Mouse (Mus musculus): ENCODE measurements around the gene Fgfr2.
A peak's percentile ranks its signal among the peaks of the same experiment; 100 is the strongest.

Fgfr2 gene

DNA sequence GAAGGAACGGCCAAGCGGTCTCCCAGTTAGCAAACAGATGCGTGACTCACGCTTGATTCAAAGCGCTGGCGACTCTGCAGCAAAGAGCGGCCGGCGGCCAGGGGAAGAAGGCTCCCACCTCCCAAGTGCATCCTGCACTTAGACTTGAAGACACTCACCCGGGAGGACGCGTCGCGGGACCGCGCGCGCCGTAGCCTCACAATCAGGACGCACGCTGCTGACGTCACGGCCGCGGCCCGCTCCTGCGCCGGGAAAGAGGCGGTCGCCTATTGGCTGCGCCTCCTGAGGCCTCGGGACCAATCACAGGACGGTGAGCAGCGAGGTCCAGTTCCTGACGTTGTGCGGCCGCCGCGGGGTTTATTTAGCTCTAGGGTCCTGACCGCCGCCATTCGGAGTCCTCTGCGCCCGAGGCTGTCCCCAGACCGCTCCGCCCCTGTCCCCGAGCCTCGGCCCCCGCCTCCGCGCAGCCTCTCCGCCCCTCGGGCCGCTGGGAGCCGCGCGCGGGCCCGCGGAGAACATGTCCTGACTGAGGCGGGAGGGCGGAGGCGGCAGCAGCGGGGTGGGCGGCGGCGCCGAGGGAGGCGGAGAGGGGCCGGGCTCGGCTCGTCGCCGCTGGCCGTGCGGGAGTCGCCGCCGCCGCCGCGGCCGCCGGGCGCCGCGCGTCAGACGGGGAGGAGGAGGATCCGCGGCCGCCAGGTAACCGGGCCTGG, 192.1 kb downstream of the Fgfr2 start, which contains the start of gene Zranb1:
Zranb1 (plus strand) TSS at position 293 of the 710 bp plus-strand sequence.
- DNase-seq = peak; percentile 98

DNA sequence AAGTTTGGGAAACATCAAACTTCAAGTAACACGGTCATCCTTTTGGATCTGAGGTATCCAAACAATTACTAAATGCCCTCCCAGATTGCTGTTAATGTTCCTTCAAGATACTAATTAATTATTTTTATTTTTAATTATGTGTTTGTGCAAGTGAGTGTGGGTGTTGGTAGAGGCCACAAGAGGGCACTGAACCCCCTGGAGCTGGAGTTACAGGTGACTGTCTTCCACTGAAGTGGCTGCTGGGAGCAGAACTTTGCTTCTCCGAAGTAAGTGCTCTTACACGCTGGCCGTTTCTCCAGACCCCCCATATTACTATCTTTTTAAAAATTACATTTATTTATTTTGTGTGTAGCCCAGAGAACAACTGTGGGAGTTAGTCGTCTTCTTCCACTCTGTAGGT, 193.1 kb downstream of the Fgfr2 start:
- DNase-seq = peak; percentile 27

DNA sequence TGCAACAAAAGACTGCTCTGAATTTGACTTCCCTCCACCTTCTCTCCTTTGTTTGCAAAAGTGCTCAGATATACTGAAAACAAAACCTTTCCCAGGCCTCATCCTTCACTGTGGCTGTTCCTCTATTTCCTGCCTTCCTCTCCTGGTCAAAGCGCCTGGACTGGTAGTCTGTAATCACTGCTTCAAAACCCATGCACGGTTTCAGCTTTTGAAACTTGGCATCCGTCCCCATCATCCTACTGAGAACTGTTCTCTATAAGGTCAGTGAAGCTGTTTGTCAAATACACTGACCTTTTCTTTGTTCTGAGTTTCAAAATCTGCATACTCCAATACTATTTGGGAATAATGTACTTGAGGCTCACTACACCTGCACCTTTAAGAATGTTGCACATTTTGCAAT, 195.9 kb downstream of the Fgfr2 start:
- no peak for DNase-seq

DNA sequence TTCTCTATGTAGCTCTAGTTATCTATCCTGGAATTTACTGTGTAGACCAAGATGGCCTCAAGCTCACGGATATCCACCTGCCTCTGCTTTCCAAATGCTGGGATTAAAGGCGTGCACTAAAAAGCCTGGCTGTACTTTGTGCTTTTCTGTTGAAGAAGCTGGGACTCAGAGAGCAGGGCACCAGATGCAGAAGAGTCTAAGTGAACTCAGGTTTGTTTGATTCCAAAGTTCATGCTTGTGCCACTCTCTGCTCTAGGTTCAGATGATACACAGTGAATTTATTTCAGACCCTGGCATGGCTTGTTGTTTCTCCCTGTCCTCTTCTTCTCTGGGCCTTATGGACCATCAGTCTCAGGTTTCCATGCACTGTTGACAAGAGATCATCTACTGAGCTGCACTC, 197.9 kb downstream of the Fgfr2 start:
- DNase-seq = no peak

DNA sequence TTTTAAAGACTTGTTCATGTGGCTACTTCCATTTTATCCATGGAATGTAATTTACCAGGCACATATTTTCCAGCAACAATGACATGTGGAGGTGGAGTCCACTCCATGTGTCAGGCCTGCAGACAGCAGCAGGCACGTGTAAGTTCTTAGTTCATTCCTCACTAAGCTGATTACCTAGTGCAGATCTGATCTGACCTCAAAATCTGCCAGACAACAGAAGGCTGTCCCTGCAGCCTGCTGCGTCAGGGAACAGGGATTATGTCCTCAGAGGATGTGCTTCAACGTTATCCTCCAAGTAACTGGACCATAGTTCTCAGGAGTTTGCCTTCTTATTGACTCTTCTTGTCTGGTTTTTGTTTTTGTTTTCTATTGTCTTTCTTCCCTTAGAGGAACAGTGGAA, 201.2 kb downstream of the Fgfr2 start:
- DNase-seq = no peak

DNA sequence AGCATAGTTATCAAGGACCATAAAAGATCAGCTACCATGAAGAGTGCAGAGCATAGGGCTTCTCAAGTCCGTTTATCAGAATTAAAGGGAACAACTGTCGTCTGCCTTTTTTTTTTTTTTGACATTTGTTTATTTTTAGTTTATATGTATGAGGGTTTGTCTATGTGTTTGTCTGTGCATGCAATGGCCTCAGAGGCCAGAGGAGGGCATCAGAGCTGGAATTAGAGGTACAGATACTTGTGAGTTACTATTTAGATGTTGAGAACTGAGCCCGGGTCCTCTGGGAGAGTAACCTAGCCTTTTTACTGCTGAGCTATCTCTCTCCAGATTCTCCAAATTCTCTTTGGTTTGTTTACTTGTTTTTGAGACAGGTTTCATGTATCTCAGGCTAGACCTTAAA, 219.4 kb downstream of the Fgfr2 start:
- DNase-seq = no peak

DNA sequence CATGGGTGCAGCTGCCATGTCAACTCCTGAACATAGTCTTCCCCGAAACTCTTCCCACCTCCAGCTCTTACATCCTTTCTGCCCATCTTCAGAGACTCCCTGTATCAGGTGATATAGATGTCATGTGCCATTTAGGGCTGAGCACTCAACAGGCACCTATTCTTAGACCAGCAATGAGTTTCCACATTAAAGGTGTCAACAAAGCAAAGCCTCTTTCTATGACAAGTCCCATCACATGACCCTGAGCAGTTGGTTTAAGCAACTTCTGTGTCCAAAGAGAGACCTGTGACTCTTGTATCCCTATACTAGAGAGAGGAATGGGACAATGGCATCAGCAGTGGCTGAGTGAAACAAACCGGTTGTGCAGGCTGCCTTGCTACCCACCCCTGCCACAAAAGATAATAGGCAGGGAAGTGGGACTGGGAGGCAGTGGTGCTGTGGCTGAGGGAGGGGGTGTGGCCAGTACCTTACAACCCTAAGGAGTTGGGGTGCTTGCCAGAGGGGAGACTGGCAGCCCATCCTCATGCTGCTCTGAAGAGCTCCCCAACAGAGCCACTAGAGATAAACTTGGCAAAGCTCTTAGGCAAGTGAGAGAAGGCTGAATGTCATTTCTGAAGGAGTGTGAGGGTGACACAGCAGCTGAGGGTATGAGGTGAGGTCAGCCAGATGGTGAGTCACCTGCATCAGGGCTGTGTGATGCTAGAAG, 222.2 kb downstream of the Fgfr2 start:
- no peak for DNase-seq

DNA sequence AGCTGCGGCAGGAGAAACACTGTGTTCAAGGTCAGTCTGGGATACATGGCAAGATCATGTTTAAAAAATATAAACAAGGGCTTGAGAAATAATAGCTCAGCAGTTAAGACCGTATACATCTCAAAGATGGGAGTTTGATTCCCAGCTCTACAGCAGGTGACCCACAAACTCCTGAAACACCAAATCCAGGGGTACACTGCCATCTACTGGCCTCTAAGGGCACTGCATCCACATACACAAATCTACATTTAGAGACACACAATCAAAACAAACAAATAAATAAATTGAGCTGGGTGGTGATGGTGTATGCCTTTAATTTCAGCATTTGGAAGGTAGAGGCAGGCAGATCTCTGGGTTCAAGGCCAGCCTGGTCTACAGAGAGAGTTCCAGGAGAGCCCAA, 224.9 kb downstream of the Fgfr2 start:
- peak; percentile 44 for DNase-seq

DNA sequence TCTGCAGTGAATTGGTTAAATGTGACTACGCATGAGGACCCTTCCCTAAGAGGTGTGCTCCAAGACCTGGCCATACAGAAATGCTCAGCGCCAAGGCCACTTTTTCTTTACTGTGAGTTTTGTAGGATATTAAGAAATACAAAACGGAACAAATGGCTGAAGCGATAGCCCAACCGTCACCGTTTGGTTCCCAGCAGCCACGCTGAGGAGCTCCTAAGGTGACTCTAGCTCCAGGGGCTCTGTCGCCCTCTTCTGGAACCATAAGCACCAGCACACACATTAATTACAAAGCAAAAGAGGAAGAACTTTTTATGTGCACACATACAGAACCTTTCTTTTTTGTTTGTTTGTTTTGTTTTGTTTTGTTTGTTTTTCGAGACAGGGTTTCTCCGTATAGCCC, 225.9 kb downstream of the Fgfr2 start:
- DNase-seq = no peak

DNA sequence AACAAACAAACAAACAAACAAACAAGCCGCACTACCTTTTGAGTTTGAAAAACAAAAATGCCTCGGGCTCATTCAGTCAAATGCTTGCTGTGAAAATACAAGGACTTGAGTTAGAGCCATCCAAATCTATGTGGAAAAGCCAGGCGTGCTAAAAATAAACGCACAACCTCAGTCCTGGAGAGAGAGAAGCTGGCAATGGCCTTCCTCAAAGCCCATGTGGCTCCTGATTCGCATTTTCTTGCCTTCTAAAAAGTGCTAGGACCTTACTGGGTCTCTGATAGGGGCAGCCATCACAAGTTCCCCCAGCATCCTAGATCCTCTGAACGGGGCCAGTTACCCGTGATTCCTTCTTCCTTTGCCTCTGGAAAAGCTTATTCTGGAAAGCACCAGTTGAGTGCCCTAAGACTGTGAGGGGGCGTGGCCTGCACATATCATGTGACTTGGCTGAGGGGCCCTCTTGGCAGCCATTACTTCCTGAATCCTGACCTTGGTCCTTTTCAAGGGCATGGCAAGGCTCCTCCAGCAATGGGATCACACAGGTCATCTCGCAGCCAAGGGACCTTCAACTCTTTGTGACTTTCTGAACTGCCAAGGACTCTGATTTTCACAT, 226.8 kb downstream of the Fgfr2 start:
- no peak for DNase-seq

DNA sequence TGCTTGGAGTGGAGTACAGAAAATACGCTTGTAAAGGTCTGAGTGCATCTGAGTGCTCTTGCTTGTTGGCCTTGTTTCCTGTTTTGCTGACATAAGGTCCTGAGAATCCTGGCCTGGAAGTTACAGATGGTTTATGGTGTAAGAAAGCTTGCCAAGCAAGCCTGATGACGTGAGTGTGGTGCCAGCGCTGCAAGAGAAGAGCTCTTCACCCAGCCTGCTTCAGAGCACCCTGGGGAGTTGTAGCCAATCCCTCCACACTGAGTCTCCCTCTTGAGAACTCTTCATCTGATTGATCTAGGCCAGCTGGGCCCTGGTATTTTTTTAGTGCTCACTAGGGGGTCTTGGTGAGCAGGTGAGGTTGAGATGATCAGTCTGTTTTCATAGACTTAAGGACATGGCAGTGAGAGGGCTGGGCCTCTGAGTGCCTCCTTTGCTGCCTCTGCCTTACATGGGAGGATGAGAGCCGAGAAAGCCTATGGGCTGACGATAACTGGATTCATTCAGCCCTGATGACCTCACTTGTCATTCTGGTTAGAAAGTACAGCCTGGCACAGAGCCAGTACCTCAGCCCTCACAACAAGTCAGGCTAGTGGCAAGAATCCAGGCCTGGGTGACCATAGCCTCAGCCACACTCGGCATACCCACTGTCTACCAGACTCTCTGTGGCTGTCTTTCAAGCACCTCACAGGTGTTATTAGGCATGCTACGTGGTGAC, 228.2 kb downstream of the Fgfr2 start:
- DNase-seq = no peak

DNA sequence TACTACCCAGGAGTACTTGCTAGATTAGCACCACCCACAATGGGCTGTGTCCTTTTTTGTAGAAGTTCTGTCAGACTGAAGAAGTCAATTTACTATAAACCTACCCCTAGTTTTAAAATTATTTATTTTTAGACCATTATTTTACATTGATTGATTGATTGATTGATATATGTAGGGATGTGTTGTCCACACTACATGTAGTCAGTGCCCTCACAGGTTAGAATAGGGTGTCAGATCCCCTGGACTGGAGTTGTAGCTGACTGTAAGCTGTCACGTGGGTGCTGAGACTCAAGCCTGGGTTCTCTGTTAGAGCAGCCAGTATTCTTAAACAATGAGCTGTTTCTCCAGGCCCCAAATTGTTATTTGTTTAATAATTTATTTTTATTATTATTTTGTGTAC, 229.8 kb downstream of the Fgfr2 start:
- no peak for DNase-seq

DNA sequence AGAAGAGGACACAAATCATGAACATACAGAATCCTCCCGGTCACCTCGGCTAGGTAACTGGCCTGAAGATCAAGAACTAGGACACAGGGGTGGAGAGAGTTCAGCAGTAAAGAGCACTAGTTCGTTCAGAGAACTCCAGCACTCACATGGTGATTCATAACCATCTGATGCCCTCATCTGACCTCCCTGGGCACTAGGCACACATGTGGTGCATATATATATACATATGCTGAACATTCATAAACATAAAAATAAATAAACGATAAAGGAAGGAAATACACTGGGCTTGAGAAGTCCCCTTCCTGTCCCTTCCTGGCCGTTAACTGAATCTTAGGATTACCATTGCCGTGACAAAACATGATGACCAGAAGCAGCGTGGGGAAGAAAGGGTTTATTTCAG, 230.3 kb downstream of the Fgfr2 start:
- no peak for DNase-seq

DNA sequence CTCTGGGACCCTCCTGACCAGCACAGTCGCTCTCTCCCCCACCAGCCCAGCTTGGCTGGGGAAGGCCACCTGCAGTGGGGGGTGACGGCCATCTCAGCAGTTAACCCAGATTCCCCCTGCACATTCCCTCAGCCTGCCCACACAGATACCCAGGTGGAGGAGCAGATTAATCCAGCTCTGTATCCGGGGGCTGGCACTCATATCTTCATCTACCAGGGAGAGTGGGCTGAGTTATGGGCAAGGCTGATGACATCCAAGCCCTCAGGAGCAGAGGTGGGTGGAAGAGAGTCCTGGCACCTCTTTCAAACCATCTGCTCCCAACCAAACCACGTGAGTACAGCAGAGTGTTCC, 230.9 kb downstream of the Fgfr2 start:
- DNase-seq = no peak

DNA sequence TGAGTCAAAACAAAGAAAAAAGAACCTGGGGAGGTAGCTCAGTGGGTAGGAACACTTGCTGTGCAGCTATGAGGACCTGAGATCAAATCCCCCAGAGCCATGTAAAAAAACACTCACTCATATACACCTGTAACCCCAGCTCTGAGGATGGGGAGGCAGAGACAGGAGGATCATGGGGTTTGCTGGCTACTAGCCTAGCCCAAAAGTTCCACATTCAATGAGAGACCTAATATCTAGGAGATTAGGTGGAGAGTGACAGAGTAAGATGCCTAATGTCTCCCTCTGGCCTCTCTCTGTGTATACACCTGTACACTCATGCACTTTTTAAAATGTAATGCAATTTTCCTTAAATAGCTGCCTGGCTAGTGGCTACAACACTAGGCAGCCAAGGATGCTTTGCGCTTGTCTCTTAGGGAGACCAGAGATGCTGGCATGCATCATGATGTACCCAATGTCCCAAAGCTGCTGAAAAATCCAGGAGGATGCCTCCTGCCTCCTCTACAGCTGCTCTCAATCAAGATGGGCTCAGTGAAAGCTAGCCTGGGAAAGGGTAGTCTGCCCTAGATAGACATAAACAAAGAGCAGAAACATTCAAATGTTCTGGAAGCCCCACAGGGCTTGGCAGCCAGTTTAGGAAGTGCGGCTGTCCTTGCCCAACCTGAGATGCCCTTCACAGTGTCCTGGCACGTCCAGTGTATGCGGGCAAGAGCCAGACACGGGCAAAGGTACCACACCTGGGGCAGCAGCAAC, 231.4 kb downstream of the Fgfr2 start:
- DNase-seq = no peak

DNA sequence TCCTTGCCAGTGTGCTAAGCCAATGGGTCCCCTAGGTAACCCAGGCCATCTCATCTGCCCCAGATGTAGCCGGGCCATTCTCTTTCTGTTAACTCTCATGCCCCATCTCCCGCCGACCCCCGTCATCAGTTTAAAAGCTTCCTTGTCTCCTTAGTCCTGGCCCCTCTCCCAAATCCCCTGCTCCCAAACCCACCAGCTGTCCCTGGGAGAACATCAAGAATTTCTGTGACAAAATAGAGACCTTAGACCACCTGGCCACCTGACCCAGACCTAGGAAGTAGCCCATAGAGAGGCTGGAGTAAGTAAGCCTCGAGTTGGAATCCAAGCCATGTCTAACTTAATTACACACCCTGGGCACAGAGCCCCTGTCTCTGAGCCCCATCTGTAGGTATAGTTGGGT, 232.9 kb downstream of the Fgfr2 start:
- DNase-seq = no peak

DNA sequence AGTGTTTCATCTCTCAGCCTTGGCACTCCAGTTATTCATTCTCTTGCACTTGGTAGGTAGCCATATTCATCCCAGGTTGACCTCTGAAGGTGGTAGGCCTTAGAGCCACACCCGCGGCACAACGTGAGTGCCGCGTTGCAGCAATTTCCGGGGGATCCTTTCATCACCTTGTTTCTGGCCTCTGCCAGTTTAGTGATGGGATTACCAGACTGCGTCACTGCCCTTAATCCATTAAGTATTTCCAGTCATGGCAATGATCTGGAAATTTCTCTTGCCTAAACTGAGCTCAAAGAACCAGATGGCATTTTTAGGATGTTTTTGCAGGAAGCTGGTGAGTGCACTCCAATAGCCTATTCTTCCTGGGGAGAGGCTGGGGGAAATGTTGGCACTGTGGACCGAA, 233.5 kb downstream of the Fgfr2 start:
- no peak for DNase-seq

DNA sequence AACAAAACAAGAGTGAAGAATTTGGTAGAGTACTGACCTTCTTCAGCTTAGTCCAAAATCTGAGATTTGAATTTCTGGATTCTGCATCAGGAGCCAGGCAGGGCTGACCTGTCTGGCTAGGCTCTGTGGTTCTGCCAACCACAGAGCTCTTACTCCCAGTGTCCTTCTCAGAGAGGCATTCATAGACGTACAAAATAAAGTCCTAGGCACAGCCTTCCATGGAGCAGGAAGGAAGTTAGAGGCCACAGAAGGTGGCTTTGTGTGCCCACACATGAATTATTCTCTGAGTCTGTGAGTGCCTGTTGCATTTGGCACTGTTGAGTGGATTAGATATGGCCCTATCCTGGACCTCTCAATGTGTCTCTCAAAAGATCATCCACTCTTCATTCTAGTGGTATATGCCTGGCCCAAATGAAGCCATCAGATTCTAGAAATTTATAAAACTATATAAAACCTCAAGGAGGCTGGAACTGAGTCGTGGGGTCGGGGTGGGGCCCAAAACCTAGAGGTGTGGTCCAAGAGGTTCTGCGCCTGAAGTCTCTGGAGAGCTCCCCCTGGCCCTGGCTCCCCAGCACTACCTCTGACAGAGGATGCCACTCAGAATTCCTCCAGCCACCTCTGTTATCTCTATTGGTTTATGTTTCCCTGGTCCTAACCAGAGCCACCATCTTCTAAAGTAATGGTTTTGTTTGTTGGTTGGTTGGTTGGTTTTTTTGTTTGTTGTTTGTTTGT, 234.5 kb downstream of the Fgfr2 start:
- no peak for DNase-seq

DNA sequence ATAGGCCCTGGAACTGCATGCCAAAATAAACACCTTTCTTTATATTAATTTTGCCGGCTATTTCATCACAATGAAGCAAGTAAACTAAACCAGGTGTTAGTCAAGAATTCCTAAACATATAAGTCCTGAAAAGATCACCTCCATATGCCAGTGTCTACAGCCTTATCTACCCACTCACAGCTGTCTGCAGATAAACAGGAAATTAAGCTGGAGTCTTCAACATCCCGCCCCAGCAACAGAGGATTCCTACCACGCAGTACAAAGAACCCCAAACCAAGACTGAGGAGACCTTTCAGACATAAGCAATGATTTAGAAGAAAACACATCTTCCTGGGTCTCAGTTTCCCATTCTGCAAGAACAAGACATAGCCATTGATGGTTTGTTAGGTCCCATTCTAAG, 235.1 kb downstream of the Fgfr2 start:
- no peak for DNase-seq

DNA sequence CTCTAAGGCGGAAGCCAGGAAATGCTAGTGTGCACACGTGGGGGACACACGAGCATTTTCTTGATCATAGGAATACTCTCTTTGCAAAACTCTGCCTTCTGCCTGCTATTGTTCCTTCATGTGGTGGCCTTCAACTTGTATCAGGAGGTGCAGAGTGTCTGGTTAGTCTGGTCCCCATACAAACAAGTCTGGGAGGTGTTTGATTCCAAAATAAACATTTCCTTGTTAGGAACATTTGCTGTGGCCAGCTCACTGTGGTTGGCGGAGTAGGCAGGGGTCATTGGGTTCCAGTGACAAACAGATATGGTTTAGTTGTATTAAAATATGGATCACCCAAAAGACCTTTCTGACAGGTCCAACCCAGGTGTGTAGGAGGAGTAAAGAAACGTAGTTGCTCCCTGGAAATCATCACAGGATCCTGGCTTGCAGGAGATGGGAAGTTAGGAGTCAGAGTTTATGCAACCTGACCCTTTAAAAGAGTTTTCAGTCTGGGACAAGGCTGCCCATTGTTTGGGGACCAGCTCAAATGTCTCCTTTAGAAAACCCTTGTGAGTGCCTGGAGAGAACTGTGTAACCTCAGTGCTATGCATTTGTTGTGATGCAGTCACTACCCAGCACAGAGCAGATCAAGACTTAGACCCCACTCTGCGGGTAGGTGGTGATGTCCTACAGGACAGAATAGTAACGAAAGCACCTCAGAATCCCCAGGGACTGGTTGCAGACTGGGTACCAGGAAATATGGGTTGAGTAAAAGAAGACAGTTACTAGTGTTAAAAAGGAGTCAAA, 235.9 kb downstream of the Fgfr2 start:
- DNase-seq = no peak

DNA sequence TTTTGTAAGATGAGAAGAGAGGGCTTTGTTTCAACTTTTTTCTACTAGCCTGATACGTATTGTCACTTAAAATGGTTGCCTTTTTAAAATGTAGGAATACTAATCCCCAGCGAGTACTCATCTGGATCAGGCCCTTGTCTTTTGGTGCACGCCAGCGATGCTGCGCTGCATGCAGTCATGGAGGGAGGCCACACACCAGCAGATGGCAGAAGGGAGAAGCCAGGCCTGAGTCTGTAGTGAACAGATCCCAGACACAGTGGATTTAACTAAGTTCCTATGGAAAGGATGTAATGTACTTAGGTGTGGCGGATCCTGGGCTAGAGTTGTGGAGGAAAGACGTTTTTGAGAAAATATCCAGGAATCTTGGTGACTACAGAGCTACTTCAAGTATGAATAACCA, 239.1 kb downstream of the Fgfr2 start:
- DNase-seq = no peak
